Mouse (Mus musculus) hindbrain, embryonic 10.5 days (tissue): ENCODE measurements around the gene Chrm1. TPM values are rescaled to one million over a fixed set of nuclear protein-coding genes. Genes with fewer than 3 reads are reported as not detected.

ENCODE experiments used
- DNase-seq: peaks from one replicate; pipeline ENCODE4 v3.0.0-alpha.2; 2017; ENCODE audit warnings: low spot score
- H3K27ac ChIP-seq: fragments of 300-500 bp; sonication (generic); 2 replicates; pipeline ENCODE4 v1.5.1; 2016; ENCODE audit warnings: mild to moderate bottlenecking, moderate library complexity
- H3K27me3 ChIP-seq: fragments of 300-500 bp; sonication (generic); 2 replicates; pipeline ENCODE4 v1.6.1; 2016; ENCODE audit warnings: mild to moderate bottlenecking; ENCODE audit not compliant: poor library complexity, insufficient read depth, severe bottlenecking
- H3K36me3 ChIP-seq: fragments of 300-500 bp; sonication (generic); 2 replicates; pipeline ENCODE4 v1.6.1; 2016; ENCODE audit warnings: mild to moderate bottlenecking, moderate library complexity
- H3K4me1 ChIP-seq: fragments of 300-500 bp; sonication (generic); replicated peaks from 2 replicates; pipeline ENCODE4 v1.6.1; 2016; ENCODE audit warnings: mild to moderate bottlenecking
- H3K4me3 ChIP-seq: fragments of 300-500 bp; sonication (generic); 2 replicates; pipeline ENCODE4 v1.5.1; 2016; ENCODE audit warnings: mild to moderate bottlenecking, moderate library complexity
- H3K9me3 ChIP-seq: fragments of 300-500 bp; sonication (generic); 2 replicates; pipeline ENCODE4 v1.6.1; 2016; ENCODE audit warnings: mild to moderate bottlenecking, moderate library complexity
- WGBS: fragments of 180-500 bp; shearing (Covaris S2); methylation state at CpG from one replicate; pipeline ENCODE4 v1.1.7; 2016; 5-methylcytosine and 5-hydroxymethylcytosine counted together
- polyA plus RNA-seq: library from polyadenylated mRNA; unstranded; fragments of >200 nt; fragmentation: Nextera tagmentation; extraction: Ambion mirVana; gene quantifications from 2 replicates; pipeline ENCODE4 v1.2.1, GENCODE M21; 2016

Gene Chrm1
- 0.05 TPM in 2 replicates for polyA plus RNA-seq

- Histone ChIP-seq H3K4me1 (peaks cover 37% of the 10 kb centered on the region), H3K4me3 (peak within 1 kb of the TSS; percentile 58; the same call in 1 of the 2 replicates), H3K27ac (no peak within 1 kb of the TSS), H3K36me3 (no peaks in the 10 kb centered on the region), H3K9me3 (no peaks in the 10 kb centered on the region), H3K27me3 (peaks cover 38% of the 10 kb centered on the region)
- no peak for DNase-seq
- WGBS: 79% methylated on average over 9 of the region's 9 CpGs
These were observed at the start of gene Chrm1 for GRCm38 (mm10) chr19:8663360-8663839. TSS of gene Chrm1 (plus strand) at chr19:8663789.

- no peaks in the 10 kb centered on the region for H3K36me3 ChIP-seq
- H3K4me1 ChIP-seq: peaks cover 9% of the 10 kb centered on the region
- no peaks in the 10 kb centered on the region for H3K9me3 ChIP-seq
- no peak overlapping the region for H3K27ac ChIP-seq
- H3K4me3 ChIP-seq: no peak overlapping the region
- peak; percentile 15 for DNase-seq
- H3K27me3 ChIP-seq: no peaks in the 10 kb centered on the region
- 44% methylated on average over 2 of the region's 2 CpGs for WGBS
These were observed 49.2 kb upstream of the Chrm1 start for GRCm38 (mm10) chr19:8614343-8614742.

GRCm38 (mm10) chr19:8616314-8616713, 47.3 kb upstream of the Chrm1 start:
- H3K36me3 ChIP-seq: no peaks in the 10 kb centered on the region
- H3K4me1 ChIP-seq: peaks cover 9% of the 10 kb centered on the region
- no peak for DNase-seq
- H3K27me3 ChIP-seq: no peaks in the 10 kb centered on the region
- no peak overlapping the region for H3K4me3 ChIP-seq
- H3K27ac ChIP-seq: no peak overlapping the region
- no peaks in the 10 kb centered on the region for H3K9me3 ChIP-seq
- 62% methylated on average over 4 of the region's 4 CpGs for whole genome bisulfite sequencing

GRCm38 (mm10) chr19:8617904-8618303, 45.7 kb upstream of the Chrm1 start, which contains the start of gene Slc22a6:
TSS of gene Slc22a6 (plus strand) at chr19:8618039.
- no peaks in the 10 kb centered on the region for H3K9me3 ChIP-seq
- 6% methylated on average over 7 of the region's 7 CpGs for WGBS
- no peaks in the 10 kb centered on the region for H3K36me3 ChIP-seq
- H3K4me3 ChIP-seq: no peak within 1 kb of the TSS
- H3K27ac ChIP-seq: peak within 1 kb of the TSS; percentile 12; the same call in 1 of the 2 replicates
- H3K27me3 ChIP-seq: no peaks in the 10 kb centered on the region
- H3K4me1 ChIP-seq: peaks cover 9% of the 10 kb centered on the region
- no peak for DNase-seq

GRCm38 (mm10) chr19:8621098-8621497, 42.5 kb upstream of the Chrm1 start:
- no peaks in the 10 kb centered on the region for H3K27me3 ChIP-seq
- H3K4me3 ChIP-seq: no peak overlapping the region
- DNase-seq: no peak
- 92% methylated on average over 7 of the region's 7 CpGs for WGBS
- H3K4me1 ChIP-seq: peaks cover 9% of the 10 kb centered on the region
- H3K36me3 ChIP-seq: no peaks in the 10 kb centered on the region
- H3K27ac ChIP-seq: no peak overlapping the region
- no peaks in the 10 kb centered on the region for H3K9me3 ChIP-seq

GRCm38 (mm10) chr19:8630249-8630648, 33.3 kb upstream of the Chrm1 start:
- no peaks in the 10 kb centered on the region; the same call in 1 of the 2 replicates for H3K9me3 ChIP-seq
- peak; percentile 16 for DNase-seq
- no peaks in the 10 kb centered on the region for H3K27me3 ChIP-seq
- no peak overlapping the region for H3K27ac ChIP-seq
- 74% methylated on average over 2 of the region's 2 CpGs for WGBS
- H3K4me1 ChIP-seq: no peaks in the 10 kb centered on the region
- H3K36me3 ChIP-seq: no peaks in the 10 kb centered on the region
- H3K4me3 ChIP-seq: no peak overlapping the region

- Histone ChIP-seq H3K4me3 (no peak overlapping the region), H3K27me3 (no peaks in the 10 kb centered on the region), H3K36me3 (no peaks in the 10 kb centered on the region), H3K9me3 (no peaks in the 10 kb centered on the region; the same call in 1 of the 2 replicates), H3K27ac (no peak overlapping the region), H3K4me1 (no peaks in the 10 kb centered on the region)
- WGBS: 85% methylated on average over 6 of the region's 6 CpGs
- DNase-seq: no peak
These were observed 32.8 kb upstream of the Chrm1 start for GRCm38 (mm10) chr19:8630826-8631225.

GRCm38 (mm10) chr19:8632029-8632428, 31.6 kb upstream of the Chrm1 start:
- no peaks in the 10 kb centered on the region; the same call in 1 of the 2 replicates for H3K9me3 ChIP-seq
- no peaks in the 10 kb centered on the region for H3K36me3 ChIP-seq
- DNase-seq: no peak
- WGBS: 80% methylated on average over 1 of the region's 1 CpGs
- no peaks in the 10 kb centered on the region for H3K4me1 ChIP-seq
- no peak overlapping the region for H3K4me3 ChIP-seq
- H3K27ac ChIP-seq: no peak overlapping the region
- H3K27me3 ChIP-seq: no peaks in the 10 kb centered on the region

GRCm38 (mm10) chr19:8642086-8642485, 21.5 kb upstream of the Chrm1 start:
- 0 out of 2 replicates have a peak, but pooled peaks cover 7% of the 10 kb centered on the region for H3K4me1 ChIP-seq
- 71% methylated on average over 5 of the region's 5 CpGs for WGBS
- no peaks in the 10 kb centered on the region for H3K9me3 ChIP-seq
- no peak overlapping the region for H3K27ac ChIP-seq
- no peak for DNase-seq
- no peak overlapping the region for H3K4me3 ChIP-seq
- no peaks in the 10 kb centered on the region for H3K27me3 ChIP-seq
- no peaks in the 10 kb centered on the region for H3K36me3 ChIP-seq

- Histone ChIP-seq H3K4me1 (0 out of 2 replicates have a peak, but pooled peaks cover 7% of the 10 kb centered on the region), H3K4me3 (no peak overlapping the region), H3K9me3 (no peaks in the 10 kb centered on the region), H3K27ac (no peak overlapping the region), H3K27me3 (no peaks in the 10 kb centered on the region), H3K36me3 (no peaks in the 10 kb centered on the region)
- DNase-seq: no peak
- 78% methylated on average over 2 of the region's 2 CpGs for WGBS
These were observed 17.2 kb upstream of the Chrm1 start for GRCm38 (mm10) chr19:8646393-8646792.

- H3K27ac ChIP-seq: no peak overlapping the region
- no peak overlapping the region for H3K4me3 ChIP-seq
- no peaks in the 10 kb centered on the region for H3K9me3 ChIP-seq
- H3K36me3 ChIP-seq: no peaks in the 10 kb centered on the region
- H3K4me1 ChIP-seq: peaks cover 4% of the 10 kb centered on the region; the same call in 1 of the 2 replicates
- DNase-seq: no peak
- peaks cover 4% of the 10 kb centered on the region for H3K27me3 ChIP-seq
These were observed 7.8 kb upstream of the Chrm1 start for GRCm38 (mm10) chr19:8655833-8656232.

GRCm38 (mm10) chr19:8656341-8656740, 7.2 kb upstream of the Chrm1 start:
- Histone ChIP-seq H3K4me1 (peaks cover 4% of the 10 kb centered on the region; the same call in 1 of the 2 replicates), H3K27me3 (peaks cover 9% of the 10 kb centered on the region), H3K36me3 (no peaks in the 10 kb centered on the region), H3K9me3 (no peaks in the 10 kb centered on the region), H3K4me3 (no peak overlapping the region), H3K27ac (no peak overlapping the region)
- no peak for DNase-seq
- WGBS: 68% methylated on average over 4 of the region's 4 CpGs

GRCm38 (mm10) chr19:8661821-8662307, 1.7 kb upstream of the Chrm1 start:
- peak; percentile 60 for DNase-seq
- H3K36me3 ChIP-seq: no peaks in the 10 kb centered on the region
- peak overlapping the region; percentile 58 for H3K4me3 ChIP-seq
- no peaks in the 10 kb centered on the region for H3K9me3 ChIP-seq
- peaks cover 38% of the 10 kb centered on the region for H3K4me1 ChIP-seq
- H3K27me3 ChIP-seq: peaks cover 38% of the 10 kb centered on the region
- under 1% methylated on average over 35 of the region's 35 CpGs for WGBS
- peak overlapping the region; percentile 83 for H3K27ac ChIP-seq
